ENCODE assay signal across 21 mouse cellular contexts in genomic region chr3:68476336-68476735, GRCm38 (mm10).
"Had no signal": no experiment of that assay in that cellular context is flagged by ENCODE, and none has a peak within 500 bp of the region (broad histone marks: within the 10 kb centered on the region; RNA-seq: fewer than 3 reads in every experiment).

No protein-coding gene starts in this region.

- H3K4me1 ChIP-seq: lung, embryonic 15.5 days; midbrain, embryonic 15.5 days; neural tube, embryonic 13.5 days; neural tube, embryonic 15.5 days had no signal

- H3K27me3 ChIP-seq: lung, embryonic 15.5 days; midbrain, embryonic 13.5 days; midbrain, embryonic 15.5 days; neural tube, embryonic 13.5 days; neural tube, embryonic 15.5 days had no signal

- H3K27ac ChIP-seq: lung, embryonic 15.5 days; macrophage; midbrain, embryonic 10.5 days; midbrain, embryonic 13.5 days; midbrain, embryonic 15.5 days; neural tube, embryonic 13.5 days; neural tube, embryonic 15.5 days had no signal

- H3K4me3 ChIP-seq: lung, embryonic 15.5 days; midbrain, embryonic 10.5 days; midbrain, embryonic 13.5 days; midbrain, embryonic 15.5 days; myocyte; neural tube, embryonic 13.5 days; neural tube, embryonic 15.5 days had no signal

- ATAC-seq: liver, postnatal 0 days; lung, postnatal 0 days; midbrain, embryonic 13.5 days; midbrain, embryonic 15.5 days had no signal

- H3K9ac ChIP-seq: liver, postnatal 0 days; lung, embryonic 15.5 days; midbrain, embryonic 13.5 days; midbrain, embryonic 15.5 days; neural tube, embryonic 13.5 days; neural tube, embryonic 15.5 days had no signal

- H3K4me2 ChIP-seq: lung, embryonic 15.5 days; midbrain, embryonic 13.5 days; midbrain, embryonic 15.5 days; neural tube, embryonic 13.5 days; neural tube, embryonic 15.5 days had no signal

- H3K36me3 ChIP-seq: lung, embryonic 15.5 days; midbrain, embryonic 10.5 days; midbrain, embryonic 13.5 days; midbrain, embryonic 15.5 days; neural tube, embryonic 13.5 days; neural tube, embryonic 15.5 days had no signal

- H3K9me3 ChIP-seq: lung, embryonic 15.5 days; midbrain, embryonic 10.5 days; midbrain, embryonic 13.5 days; midbrain, embryonic 15.5 days; neural tube, embryonic 13.5 days; neural tube, embryonic 15.5 days had no signal

- DNase-seq: liver, postnatal 0 days; lung, adult 2 months; lung, postnatal 14 days; lung, postnatal 36 days; retina, postnatal 1 day; right cerebral cortex, adult 18-20 months; right cerebral cortex, postnatal 25 days; right cerebral cortex, postnatal 4 days; spleen, adult 18-20 months; thymus, adult 18-20 months; thymus, postnatal 14 days; thymus, postnatal 36 days had no signal
